Mouse (Mus musculus): ENCODE results near the gene Atp6ap1l.
A peak's percentile ranks its signal among the peaks of the same experiment; 100 is the strongest.

DNA sequence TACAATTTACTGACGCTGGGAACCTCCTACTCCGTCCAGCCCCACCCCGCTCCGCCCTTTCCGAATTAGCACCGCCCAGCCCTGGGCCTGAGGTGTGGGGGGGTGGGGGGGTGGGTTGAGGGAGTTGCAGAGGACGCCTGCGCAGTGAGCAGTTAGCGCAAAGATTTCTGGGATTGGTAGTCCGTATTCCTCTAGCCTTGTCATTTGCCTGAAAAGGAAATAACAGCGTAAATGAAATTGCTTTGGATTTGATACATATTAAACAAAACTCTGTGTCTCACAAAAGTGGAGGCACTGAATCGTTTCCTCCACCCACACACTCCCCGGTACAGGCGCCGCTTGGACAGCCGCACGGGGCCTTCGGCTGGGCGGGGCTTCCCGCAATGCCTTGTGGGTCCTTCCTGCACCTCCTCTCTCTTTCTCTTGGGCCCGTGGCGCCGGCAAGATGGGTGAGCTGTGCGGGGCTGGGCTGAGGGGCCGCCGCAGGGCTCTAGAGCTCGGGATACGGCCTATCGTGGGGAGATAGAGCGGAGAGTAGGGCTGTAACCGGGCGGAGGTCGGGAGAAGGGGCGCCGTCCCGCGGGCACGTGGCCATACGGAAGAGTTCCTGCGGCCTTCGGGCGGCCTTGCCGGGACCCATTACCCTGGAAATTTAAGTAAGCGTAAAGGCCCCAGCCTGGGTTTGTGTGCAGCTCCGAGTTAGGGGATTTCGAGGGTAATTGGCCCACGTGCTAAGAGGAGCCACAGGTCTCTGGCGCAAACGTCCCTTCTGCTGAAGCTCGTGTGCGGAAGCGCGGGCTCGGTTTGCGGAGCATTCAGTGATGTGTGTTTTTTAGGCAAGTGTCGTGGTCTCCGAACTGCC, 17.8 kb upstream of the Atp6ap1l start, which contains the start of gene Rps23:
- TF ChIP-seq CTCF (IDR thresholded peaks at IDR 0.05; ENCODE audit: borderline replicate concordance, control insufficient read depth, extremely low read depth, insufficient read depth, low read length, poor library complexity) (peak; percentile 27; the same call in 1 of the 2 replicates), POLR2A (IDR thresholded peaks at IDR 0.05; ENCODE audit: control insufficient read depth, extremely low read depth, insufficient read depth, low read length, poor library complexity) (peak; percentile 88)
